Mouse (Mus musculus): ENCODE data around the gene Gm20388.

GRCm38 (mm10) chr8:121121704-121122103, 1211.1 kb downstream of the Gm20388 start:
- TF ChIP-seq CTCF (IDR thresholded peaks at IDR 0.05; ENCODE audit: extremely low read depth, insufficient read depth, low read length): no peak
- no peak for TF ChIP-seq POLR2A (IDR thresholded peaks at IDR 0.05; ENCODE audit: extremely low read depth, insufficient read depth, low read length)

Data from cortical plate, adult 2 months (tissue).